Mouse (Mus musculus): Measurements from ENCODE around the gene Gemin5.

DNA sequence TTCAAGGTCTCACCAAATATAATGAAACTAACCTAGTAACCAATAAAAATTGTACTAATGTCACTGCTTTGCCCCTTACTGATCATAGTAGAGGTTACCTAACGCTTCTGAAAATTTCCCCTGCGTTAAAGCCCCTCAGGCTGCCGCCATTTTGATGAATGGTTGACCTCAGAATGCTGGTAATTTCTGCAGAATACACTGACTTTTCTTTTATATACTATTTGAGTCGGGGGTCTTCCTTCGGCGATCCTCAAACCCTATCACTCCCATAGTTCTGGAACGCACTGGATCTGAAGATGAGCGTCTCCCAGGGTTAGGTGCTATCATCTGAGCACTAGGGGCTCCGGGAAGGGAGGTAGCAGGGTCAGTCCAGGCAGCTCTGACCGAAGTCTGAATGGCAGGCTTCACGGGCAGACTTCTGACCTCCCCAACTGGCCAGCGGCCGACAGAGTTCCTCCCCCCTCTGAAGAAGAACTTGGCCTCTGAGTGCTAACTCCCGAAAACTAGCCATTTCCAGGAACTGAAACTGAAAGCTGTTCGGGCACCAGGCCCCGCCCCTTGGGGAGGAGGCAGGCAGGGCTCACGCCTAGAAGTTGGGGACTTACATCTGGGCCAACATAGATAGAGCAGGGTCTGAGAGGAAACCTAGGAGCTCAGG is 46.2 kb upstream of the Gemin5 start:
- no peak for TF ChIP-seq CTCF (IDR thresholded peaks at IDR 0.05; ENCODE audit: low read depth)
- no peak for TF ChIP-seq EP300 (IDR thresholded peaks at IDR 0.05; ENCODE audit: low read depth)
